Mouse (Mus musculus): ENCODE results near the gene Eif4ebp2. TPM values are rescaled to one million over a fixed set of nuclear protein-coding genes. Genes with fewer than 3 reads are reported as not detected.

Eif4ebp2 gene
- total and polyA plus RNA-seq, 2 experiments from 2014 or later = 14.7 to 40.0 TPM

DNA sequence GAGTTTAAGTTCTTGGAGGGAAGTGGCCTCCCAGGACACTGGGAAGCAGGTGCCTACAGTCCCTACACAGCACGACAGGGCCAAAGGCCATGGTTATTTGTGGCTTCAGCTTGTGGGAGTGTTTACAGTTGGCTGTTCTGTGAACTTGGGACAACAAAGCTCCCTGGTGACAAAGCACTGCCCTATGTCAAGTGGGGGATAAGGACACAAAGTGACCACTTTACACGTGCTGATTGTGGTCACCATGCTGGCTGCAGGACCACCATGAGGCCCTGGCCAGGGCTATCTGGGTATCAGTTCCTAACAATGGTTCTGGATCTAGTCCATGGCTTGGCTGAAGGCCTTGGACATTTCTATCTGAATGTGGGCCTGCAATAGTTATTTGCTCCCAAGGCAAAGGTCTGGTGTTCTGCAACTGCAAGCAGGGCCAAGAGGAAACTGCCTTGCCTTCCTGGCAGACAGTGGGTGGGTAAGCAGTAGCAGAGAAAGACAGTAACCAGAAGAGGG is 26.2 kb downstream of the Eif4ebp2 start:
- H3K9me3 ChIP-seq (replicated peaks; ENCODE audit: control insufficient read depth, low read length) = no peaks in the 10 kb centered on the region
- peaks cover 22% of the 10 kb centered on the region for H3K36me3 ChIP-seq (replicated peaks; ENCODE audit: control insufficient read depth, insufficient read depth, low read length)
- TF ChIP-seq EP300 (IDR thresholded peaks at IDR 0.05; ENCODE audit: low read depth) (peak; percentile 78), CTCF (IDR thresholded peaks at IDR 0.05; ENCODE audit: low read depth) (no peak)
- peaks cover 32% of the 10 kb centered on the region for H3K4me1 ChIP-seq (ENCODE audit: control insufficient read depth, insufficient read depth)
- peak overlapping the region; percentile 62 for H3K27ac ChIP-seq (ENCODE audit: low read depth)
- H3K9ac ChIP-seq (replicated peaks; ENCODE audit: low read depth, low read length) = no peak overlapping the region
- ATAC-seq (ENCODE audit: insufficient read depth, low read depth) (peak; percentile 82), DNase-seq (ENCODE audit: low spot score) (peak; percentile 58)
- 0 out of 2 replicates have a peak, but pooled peaks cover 9% of the 10 kb centered on the region for H3K27me3 ChIP-seq (ENCODE audit: control insufficient read depth, insufficient read depth, low read length)
- WGBS = 5% methylated on average over 2 of the region's 2 CpGs
- H3K4me2 ChIP-seq (ENCODE audit: low read depth, low read length) = no peak overlapping the region
- no peak overlapping the region for H3K4me3 ChIP-seq (ENCODE audit: low read depth, low read length)

DNA sequence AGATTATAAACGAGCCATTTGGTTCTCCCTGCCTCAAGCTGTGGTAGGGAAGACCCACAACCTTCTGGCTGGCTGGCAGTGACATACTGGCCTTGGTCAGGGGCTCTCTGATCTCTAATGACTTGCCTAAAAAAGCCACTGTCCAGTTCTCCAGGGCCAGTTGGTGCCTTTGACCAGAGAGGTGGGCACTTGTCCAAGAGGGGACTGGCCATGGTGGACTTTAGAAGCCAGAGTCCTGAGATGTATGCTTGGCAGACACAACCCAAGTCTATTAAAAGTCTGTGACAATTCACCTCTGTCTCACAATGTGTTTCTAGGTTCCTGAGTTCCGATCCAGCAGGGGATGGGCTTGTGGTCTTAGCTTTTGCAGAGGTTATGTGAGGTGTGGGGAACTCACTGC is 27.4 kb downstream of the Eif4ebp2 start:
- Histone ChIP-seq H3K4me1 (ENCODE audit: control insufficient read depth, insufficient read depth) (peaks cover 32% of the 10 kb centered on the region), H3K9ac (replicated peaks; ENCODE audit: low read depth, low read length) (no peak overlapping the region), H3K36me3 (replicated peaks; ENCODE audit: control insufficient read depth, insufficient read depth, low read length) (peaks cover 9% of the 10 kb centered on the region), H3K9me3 (replicated peaks; ENCODE audit: control insufficient read depth, low read length) (no peaks in the 10 kb centered on the region), H3K4me3 (ENCODE audit: low read depth, low read length) (no peak overlapping the region), H3K27me3 (ENCODE audit: control insufficient read depth, insufficient read depth, low read length) (peaks cover 22% of the 10 kb centered on the region), H3K4me2 (ENCODE audit: low read depth, low read length) (no peak overlapping the region), H3K27ac (ENCODE audit: low read depth) (no peak overlapping the region)
- DNase-seq (ENCODE audit: low spot score) (no peak), ATAC-seq (ENCODE audit: insufficient read depth, low read depth) (no peak)
- TF ChIP-seq EP300 (IDR thresholded peaks at IDR 0.05; ENCODE audit: low read depth) (no peak), CTCF (IDR thresholded peaks at IDR 0.05; ENCODE audit: low read depth) (no peak)
- 68% methylated on average over 2 of the region's 2 CpGs for WGBS

DNA sequence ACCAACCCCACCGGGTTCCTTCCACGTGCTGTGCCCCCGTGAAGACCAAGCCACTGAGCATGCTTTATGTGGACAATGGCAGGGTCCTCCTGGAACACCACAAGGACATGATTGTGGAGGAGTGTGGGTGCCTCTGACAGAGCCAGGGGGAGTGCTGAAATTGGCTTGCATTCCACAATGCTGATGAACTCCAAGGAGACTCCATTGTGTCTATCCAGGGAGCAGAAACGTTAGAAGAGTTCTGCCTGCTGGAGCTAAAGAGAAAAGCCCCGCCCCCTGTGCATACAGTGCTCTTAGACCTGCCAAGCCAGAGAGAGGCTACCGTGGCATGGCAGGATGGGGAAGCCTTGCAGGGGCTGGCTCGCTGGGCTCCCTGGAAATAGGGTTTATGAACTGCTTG is 28.0 kb downstream of the Eif4ebp2 start:
- no peak overlapping the region for H3K9ac ChIP-seq (replicated peaks; ENCODE audit: low read depth, low read length)
- H3K4me3 ChIP-seq (ENCODE audit: low read depth, low read length) = no peak overlapping the region
- H3K9me3 ChIP-seq (replicated peaks; ENCODE audit: control insufficient read depth, low read length) = no peaks in the 10 kb centered on the region
- ATAC-seq (ENCODE audit: insufficient read depth, low read depth) = peak; percentile 11; the same call in 1 of the 2 replicates
- peak; percentile 30 for DNase-seq (ENCODE audit: low spot score)
- peaks cover 4% of the 10 kb centered on the region for H3K36me3 ChIP-seq (replicated peaks; ENCODE audit: control insufficient read depth, insufficient read depth, low read length)
- H3K27me3 ChIP-seq (ENCODE audit: control insufficient read depth, insufficient read depth, low read length) = peaks cover 27% of the 10 kb centered on the region
- WGBS = 9% methylated on average over 7 of the region's 7 CpGs
- H3K27ac ChIP-seq (ENCODE audit: low read depth) = no peak overlapping the region
- H3K4me2 ChIP-seq (ENCODE audit: low read depth, low read length) = no peak overlapping the region; the same call in 1 of the 2 replicates
- no peak for TF ChIP-seq EP300 (IDR thresholded peaks at IDR 0.05; ENCODE audit: low read depth)
- TF ChIP-seq CTCF (IDR thresholded peaks at IDR 0.05; ENCODE audit: low read depth) = no peak
- peaks cover 32% of the 10 kb centered on the region for H3K4me1 ChIP-seq (ENCODE audit: control insufficient read depth, insufficient read depth)

DNA sequence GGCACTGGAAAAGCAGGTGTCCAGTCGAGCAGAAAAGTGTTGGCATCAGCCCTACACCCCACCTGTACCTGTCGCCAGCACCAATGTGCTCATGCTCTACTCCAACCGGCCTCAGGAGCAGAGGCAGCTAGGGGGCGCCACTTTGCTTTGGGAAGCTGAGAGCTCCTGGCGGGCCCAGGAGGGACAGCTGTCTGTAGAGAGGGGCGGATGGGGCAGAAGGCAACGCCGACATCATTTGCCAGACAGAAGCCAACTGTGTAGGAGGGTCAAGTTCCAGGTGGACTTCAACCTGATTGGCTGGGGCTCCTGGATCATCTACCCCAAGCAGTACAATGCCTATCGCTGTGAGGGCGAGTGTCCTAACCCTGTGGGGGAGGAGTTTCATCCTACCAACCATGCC is 29.2 kb downstream of the Eif4ebp2 start:
- H3K27me3 ChIP-seq (ENCODE audit: control insufficient read depth, insufficient read depth, low read length) = peaks cover 39% of the 10 kb centered on the region
- H3K4me2 ChIP-seq (ENCODE audit: low read depth, low read length) = no peak overlapping the region
- 65% methylated on average over 10 of the region's 10 CpGs for WGBS
- H3K9ac ChIP-seq (replicated peaks; ENCODE audit: low read depth, low read length) = no peak overlapping the region
- H3K4me3 ChIP-seq (ENCODE audit: low read depth, low read length) = no peak overlapping the region
- ATAC-seq (ENCODE audit: insufficient read depth, low read depth) (no peak), DNase-seq (ENCODE audit: low spot score) (no peak)
- H3K9me3 ChIP-seq (replicated peaks; ENCODE audit: control insufficient read depth, low read length) = no peaks in the 10 kb centered on the region
- TF ChIP-seq CTCF (IDR thresholded peaks at IDR 0.05; ENCODE audit: low read depth) (peak; percentile 38), EP300 (IDR thresholded peaks at IDR 0.05; ENCODE audit: low read depth) (no peak)
- no peaks in the 10 kb centered on the region for H3K36me3 ChIP-seq (replicated peaks; ENCODE audit: control insufficient read depth, insufficient read depth, low read length)
- peaks cover 36% of the 10 kb centered on the region for H3K4me1 ChIP-seq (ENCODE audit: control insufficient read depth, insufficient read depth)
- no peak overlapping the region for H3K27ac ChIP-seq (ENCODE audit: low read depth)

DNA sequence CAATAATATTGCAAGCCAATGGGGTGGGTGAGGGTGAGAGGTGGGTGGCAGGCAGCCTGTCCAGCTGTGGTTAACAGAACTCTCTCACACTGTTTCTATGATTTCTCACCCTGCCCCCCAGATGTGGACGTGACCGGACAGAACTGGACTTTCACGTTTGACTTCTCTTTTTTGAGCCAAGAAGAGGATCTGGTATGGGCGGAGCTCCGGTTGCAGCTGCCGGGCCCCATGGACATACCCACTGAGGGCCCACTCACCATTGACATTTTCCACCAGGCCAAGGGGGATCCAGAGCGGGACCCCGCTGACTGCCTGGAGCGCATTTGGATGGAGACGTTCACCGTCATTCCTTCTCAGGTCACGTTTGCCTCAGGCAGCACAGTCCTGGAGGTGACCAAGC is 29.6 kb downstream of the Eif4ebp2 start:
- DNase-seq (ENCODE audit: low spot score) (no peak), ATAC-seq (ENCODE audit: insufficient read depth, low read depth) (no peak)
- Histone ChIP-seq H3K27ac (ENCODE audit: low read depth) (no peak overlapping the region), H3K36me3 (replicated peaks; ENCODE audit: control insufficient read depth, insufficient read depth, low read length) (no peaks in the 10 kb centered on the region), H3K27me3 (ENCODE audit: control insufficient read depth, insufficient read depth, low read length) (peaks cover 43% of the 10 kb centered on the region), H3K4me3 (ENCODE audit: low read depth, low read length) (no peak overlapping the region), H3K4me1 (ENCODE audit: control insufficient read depth, insufficient read depth) (peaks cover 40% of the 10 kb centered on the region), H3K9ac (replicated peaks; ENCODE audit: low read depth, low read length) (no peak overlapping the region), H3K9me3 (replicated peaks; ENCODE audit: control insufficient read depth, low read length) (no peaks in the 10 kb centered on the region), H3K4me2 (ENCODE audit: low read depth, low read length) (no peak overlapping the region)
- WGBS = 81% methylated on average over 12 of the region's 12 CpGs
- TF ChIP-seq EP300 (IDR thresholded peaks at IDR 0.05; ENCODE audit: low read depth) = no peak

DNA sequence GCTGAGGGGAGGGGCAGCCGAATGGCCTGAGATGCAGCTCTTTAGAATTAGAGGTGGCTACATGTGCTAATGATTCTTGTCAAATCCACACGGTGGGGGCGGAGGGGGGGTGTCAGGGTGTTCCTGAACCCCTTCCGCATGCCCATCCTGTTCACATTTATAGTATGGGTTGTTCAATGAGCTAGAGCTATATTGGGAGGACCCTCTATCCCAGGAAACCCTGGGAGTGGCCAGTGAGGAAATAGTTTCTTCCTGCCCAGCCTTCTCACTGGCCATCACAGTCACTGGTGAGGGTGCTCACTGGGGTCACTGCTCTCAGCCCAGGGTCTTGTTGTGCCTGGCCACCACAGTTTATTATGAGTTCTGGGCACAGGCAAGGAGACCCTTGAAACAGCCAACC is 32.5 kb downstream of the Eif4ebp2 start:
- no peak for ATAC-seq (ENCODE audit: insufficient read depth, low read depth)
- peak overlapping the region; percentile 5; the same call in 1 of the 2 replicates for H3K27ac ChIP-seq (ENCODE audit: low read depth)
- no peak for DNase-seq (ENCODE audit: low spot score)
- no peak for TF ChIP-seq EP300 (IDR thresholded peaks at IDR 0.05; ENCODE audit: low read depth)
- TF ChIP-seq CTCF (IDR thresholded peaks at IDR 0.05; ENCODE audit: low read depth) = no peak
- peaks cover 68% of the 10 kb centered on the region for H3K27me3 ChIP-seq (ENCODE audit: control insufficient read depth, insufficient read depth, low read length)
- no peaks in the 10 kb centered on the region for H3K36me3 ChIP-seq (replicated peaks; ENCODE audit: control insufficient read depth, insufficient read depth, low read length)
- no peak overlapping the region for H3K4me3 ChIP-seq (ENCODE audit: low read depth, low read length)
- no peaks in the 10 kb centered on the region for H3K9me3 ChIP-seq (replicated peaks; ENCODE audit: control insufficient read depth, low read length)
- H3K9ac ChIP-seq (replicated peaks; ENCODE audit: low read depth, low read length) = no peak overlapping the region
- WGBS = 49% methylated on average over 4 of the region's 4 CpGs
- peaks cover 17% of the 10 kb centered on the region for H3K4me1 ChIP-seq (ENCODE audit: control insufficient read depth, insufficient read depth)
- no peak overlapping the region for H3K4me2 ChIP-seq (ENCODE audit: low read depth, low read length)
